Mouse (Mus musculus): Measurements from ENCODE around the gene Magee1.
"Not testable (repeated sequence)": the region's sequence is repeated elsewhere in the genome, so short reads cannot be mapped to it uniquely, and the experiment has no call there.

Magee1 gene

DNA sequence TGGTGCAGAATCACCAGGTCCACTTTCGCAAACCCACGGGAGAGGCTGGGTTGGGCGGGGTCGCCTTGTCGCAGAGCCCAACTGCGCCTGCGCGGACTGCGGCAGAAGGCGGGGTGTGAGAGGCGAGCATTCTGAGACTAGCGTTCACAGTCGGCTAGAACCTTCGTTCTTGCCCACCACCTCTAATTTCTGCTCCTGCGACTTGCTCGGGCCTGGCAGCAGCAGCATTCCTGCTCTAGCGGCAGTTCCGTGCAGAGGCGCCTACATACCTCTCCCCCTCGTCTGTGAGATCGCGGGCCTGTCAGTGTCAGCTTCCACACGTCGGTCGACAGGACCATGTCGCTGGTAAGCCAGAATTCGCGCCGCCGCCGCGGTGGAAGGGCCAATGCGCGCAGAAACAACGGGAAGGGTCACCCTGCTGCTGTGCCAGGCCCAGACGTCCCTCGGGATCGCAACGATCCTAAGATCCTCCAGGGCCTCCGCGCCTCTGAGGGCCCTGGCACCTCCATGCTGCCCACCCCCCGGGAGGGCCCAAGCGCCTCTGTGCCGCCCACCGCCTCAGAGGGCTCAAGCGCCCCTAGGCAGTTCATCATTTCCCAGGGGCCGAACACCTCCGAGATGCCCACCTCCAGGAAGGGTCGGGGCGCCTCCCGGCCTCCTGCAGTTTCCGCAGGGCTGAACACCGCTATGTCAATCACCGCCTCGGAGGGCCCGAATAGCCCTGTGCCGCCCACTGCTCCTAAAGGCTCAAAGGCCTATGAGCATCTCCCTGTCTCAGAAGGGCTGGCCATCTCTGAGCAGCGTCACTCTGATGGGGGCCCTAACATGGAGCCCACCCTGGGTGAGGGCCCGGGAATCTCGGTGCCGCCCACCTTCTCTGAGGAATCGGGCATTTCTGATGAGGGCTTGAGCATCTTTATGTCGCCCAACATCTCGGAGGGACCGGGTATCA, at the start of gene Magee1:
Magee1 (plus strand) TSS at position 104 of the 952 bp plus-strand sequence.
- peak; percentile 46 for DNase-seq (ENCODE audit: low spot score)

DNA sequence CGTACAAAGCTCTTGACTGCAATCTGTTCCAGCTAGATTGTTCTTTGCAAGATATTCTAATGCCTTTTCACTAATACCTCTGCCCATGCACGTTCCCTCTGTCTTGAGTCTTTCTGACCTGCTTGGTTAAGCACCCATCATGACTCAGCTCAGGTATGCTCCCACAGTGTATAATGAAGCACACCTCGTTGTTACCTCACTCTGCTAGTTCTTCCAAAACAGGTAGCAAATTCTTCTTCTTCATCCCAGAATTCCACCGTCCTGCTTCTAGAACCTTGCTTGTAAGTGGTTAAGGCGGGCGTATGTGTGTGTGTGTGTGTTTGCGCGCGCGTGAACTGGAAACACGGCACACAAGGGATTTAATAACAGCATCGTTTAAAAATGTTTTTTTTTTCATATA, 41.0 kb upstream of the Magee1 start:
- DNase-seq (ENCODE audit: low spot score) = peak; percentile 4

DNA sequence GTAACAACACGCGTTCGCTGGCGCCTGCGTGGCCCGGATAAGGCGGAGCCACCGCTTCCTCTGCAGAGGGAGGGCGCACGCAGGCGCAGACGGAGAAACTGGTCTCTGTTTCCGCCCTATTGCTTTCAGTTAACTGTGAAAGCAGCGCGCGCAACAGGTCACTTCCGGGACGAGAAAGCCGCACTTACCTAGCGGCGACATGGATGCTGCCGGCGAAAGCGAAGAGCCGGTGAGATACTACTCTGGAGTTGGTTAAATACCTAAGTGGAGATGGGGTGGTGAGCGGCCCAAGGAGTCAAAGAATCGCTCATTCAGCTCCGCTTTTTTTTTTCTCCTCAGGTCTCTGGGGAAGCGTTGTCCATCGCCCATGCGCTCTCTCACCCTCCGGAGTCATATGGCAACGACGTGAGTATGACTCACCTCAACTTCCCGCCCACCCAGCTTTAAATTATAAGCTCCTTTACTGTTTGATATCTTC, 40.5 kb upstream of the Magee1 start, which contains the start of gene Pbdc1:
Pbdc1 (plus strand) TSS at position 142 of the 478 bp plus-strand sequence.
- peak; percentile 81 for DNase-seq (ENCODE audit: low spot score)

DNA sequence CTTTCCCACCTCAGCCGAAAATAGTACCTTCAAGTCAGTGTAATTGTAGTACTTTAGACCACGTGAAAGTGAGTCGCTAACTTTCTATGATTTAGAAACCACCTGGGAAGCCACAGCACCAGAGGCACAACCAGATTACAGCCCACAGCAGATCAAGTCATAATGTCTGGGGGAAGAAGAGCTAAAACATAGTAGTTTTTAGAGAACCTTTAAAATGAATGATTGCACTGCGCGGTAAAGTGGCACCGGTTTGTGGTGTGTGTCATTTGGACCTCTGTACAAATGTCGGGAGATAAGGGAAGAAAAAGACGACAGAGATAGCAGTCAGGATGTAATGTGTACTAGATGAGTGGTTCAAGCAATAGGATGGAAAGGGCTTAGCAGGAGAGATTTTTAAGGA, 40.1 kb upstream of the Magee1 start:
- DNase-seq (ENCODE audit: low spot score) = no peak

DNA sequence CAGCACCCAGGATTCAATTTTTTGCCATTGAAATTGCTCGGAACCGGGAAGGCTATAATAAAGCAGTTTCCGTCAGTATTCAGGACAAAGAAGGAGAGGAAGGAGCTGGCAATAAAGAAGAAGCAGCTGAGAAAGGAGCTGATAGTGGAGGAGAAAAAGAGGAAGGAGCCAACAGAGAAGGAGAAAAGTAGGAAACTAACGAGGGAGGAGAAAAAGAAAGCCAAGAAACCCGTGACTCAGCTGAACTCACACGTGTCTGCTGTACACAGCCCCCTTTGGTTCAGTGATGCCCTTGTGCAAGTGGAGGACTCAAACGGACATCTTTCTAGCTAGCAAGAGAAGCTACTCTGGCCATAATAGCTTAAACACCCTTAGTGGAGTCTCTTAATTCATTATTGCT, 37.2 kb upstream of the Magee1 start:
- not testable (repeated sequence) for DNase-seq (ENCODE audit: low spot score)

DNA sequence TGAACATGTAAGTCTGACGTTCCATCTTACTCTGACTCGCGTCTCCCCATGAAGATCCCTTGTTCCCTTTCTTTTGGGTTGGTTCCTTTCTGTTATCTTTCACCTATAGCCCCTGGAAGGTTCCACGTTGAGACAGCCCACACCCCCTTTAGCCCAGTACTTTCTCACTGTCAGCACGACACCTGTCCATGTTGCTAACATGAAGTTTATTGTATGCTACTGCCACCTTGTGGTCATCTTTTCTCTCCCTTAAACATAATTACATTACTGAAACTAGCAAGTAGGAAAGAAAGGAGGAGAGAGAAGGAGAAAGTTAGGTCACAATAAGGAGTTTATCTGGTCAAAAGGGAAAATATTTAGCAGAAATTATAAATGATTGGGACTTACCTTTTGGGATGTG, 16.0 kb upstream of the Magee1 start:
- no peak for DNase-seq (ENCODE audit: low spot score)

DNA sequence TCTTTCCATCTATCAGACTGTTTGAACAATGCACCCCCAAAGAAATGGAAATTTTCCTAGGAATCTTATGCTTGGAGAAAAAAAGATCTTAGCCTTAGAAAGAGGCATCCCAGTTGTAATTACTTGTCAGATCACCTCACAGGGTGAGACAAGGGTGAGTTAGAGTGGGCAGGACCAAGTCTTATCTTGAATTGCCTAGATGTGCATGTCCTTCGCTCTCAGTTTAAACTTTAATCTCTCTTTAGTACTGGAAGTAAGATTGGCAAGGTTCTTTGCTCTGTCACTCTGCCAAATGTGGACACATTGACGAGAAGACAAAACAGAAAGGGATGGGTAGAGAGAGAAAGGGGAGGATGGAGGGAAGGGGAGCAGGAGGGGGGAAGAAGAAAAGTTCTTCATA, 5.2 kb upstream of the Magee1 start:
- no peak for DNase-seq (ENCODE audit: low spot score)

DNA sequence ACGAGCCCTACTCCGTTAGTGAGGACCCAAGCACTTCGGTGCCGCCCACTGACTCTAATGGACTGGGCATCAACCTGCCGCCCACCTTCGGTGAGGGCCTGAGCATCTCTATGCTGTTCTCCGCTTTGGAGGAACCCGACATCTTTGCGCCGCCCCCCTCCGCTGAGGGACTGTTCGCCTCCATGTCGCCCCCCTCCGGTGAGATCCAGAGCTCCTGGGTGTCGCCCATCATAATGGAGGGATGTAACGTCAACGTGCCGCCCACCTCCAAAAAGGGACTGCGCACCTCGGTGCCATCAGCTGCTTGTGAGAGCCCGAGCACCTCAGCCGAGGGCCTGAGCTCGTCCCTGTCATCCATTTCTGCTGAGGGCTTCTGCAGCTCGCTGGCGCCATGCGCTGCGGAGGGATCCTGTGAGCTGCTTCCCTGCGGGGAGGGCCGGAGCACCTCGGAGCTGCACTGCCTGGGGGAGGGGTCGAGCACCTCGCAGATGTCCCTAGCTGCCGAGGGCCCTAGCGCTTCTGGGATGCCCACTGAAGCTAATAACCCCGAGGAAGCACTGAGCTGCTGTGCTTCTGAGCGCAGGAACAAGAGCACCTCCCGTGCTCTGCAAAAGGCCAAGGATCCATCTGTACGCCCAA, 1.2 kb downstream of the Magee1 start:
- DNase-seq (ENCODE audit: low spot score) = peak; percentile 42

DNA sequence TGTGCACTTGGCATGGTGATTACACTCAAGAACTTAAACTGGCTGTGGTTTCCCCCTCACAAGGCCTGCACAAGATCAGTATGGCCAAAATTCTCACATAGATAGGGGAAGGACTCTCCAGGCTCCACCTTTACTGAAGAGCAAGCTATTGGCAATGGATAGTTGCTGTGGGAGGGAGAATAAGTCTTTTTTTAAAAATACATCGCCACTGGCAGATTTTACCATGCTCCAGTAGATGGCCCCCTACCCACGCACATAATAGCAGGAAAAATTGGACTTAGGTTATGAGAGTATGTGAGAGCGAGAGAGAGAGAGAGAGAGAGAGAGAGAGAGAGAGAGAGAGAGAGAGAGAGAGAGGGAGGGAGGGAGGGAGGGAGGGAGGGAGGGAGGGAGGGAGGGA, 4.7 kb downstream of the Magee1 start:
- DNase-seq (ENCODE audit: low spot score) = no peak

DNA sequence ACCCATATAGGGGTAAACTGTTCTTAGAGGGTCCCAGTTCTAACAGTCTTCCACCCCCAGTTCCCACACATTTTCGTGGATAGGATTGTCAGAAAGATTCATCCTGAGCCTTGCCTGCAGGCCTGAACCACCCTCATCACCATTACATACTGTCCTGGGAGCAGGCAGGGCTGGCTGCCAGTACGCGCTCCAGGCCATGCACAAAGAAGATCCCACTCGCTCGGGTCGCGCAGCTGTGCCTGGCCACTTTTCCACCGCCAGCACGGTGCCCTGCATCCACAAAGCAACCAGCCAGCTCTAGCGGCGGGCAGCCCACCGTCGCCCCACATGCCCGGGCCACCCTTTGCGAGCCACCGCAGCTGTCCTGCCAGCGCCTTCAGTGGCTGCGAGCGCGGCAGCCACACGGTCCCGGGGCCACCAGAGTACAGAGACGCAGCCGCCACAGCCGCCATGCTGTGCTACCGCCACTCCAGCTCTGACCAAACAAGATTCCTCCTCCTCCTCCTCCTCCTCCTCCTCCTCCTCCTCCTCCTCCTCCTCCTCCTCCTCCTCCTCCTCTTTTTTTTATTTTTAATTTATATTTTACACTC, 31.8 kb downstream of the Magee1 start:
- DNase-seq (ENCODE audit: low spot score) = no peak

DNA sequence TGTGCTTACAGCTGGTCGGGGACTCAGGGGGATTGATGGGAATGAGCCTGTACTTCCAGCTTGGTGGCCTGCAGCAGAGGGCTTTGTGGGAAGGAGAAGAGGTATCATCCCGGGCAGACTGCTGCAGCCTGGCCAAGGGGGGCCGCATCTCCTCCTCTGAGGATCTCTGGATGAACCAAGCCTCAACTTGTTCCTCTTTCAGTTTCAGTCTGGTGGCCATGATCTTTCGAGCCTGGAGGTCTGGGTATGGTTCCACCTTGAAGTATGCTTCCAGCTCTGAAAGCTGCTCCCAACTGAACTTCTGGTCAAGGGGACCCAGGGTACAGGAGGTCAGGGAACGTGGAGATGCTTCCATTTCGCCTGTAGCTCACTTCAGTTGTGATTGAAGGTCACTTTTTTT, 44.8 kb downstream of the Magee1 start:
- DNase-seq (ENCODE audit: low spot score) = not testable (repeated sequence)

DNA sequence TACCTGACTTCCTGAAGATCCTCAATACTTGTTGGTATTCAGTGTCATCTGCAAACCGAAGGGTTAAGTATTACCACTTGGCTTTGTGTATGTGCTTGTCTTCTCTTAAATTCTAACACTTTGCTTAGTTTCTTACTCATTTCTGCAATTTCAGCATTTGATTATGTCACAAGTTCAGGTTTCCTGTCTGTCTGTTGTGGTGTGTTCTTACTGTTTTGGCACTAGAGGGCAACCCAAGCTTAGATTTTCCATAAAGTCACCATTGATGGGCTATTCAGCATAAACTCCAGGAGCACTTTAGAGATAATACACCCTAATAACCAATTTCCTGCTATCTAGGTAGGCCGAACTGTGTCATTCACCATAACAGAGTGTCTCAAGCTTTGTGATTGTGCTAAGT, 47.0 kb downstream of the Magee1 start:
- DNase-seq (ENCODE audit: low spot score) = no peak
